Mouse (Mus musculus): ENCODE results near the gene Ntm.

Ntm gene

DNA sequence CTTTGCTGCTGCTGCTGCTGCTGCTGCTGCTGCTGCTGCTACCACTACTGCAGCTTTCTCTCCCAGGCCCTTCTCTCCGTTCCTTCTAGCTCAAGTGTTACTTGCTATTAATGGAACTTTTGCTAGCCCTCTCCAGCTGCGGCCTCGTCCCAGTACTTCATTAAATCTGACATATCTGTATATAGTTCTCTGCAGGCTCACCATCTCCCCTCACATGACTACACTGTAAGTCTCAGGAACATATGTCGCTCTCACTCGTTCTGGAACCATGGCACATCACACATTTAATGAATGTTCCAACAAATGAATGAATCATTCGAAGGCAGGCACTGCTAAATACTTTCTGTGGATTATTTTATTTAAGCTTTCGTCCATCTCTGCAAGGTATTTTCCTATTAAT, 573.7 kb downstream of the Ntm start:
- DNase-seq: no peak

DNA sequence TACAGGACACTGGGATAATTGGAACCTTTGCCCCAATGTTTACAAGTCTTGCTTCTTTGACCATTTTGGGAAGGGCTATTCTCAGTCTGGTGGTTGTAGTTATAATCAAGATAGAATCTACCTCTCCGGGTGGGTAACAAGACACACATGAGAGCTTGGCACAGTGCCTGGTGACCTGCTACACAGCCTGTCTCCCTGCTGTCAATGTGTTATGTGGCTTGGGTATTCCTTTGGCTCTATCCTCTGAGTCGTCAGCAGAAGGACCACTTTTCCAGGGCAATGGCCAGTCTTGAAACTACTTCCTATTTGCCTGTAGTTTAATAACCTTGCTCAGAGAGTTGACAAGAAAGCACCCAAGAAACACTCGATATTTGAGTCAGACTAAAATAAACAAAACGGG, 575.8 kb downstream of the Ntm start:
- DNase-seq: no peak

DNA sequence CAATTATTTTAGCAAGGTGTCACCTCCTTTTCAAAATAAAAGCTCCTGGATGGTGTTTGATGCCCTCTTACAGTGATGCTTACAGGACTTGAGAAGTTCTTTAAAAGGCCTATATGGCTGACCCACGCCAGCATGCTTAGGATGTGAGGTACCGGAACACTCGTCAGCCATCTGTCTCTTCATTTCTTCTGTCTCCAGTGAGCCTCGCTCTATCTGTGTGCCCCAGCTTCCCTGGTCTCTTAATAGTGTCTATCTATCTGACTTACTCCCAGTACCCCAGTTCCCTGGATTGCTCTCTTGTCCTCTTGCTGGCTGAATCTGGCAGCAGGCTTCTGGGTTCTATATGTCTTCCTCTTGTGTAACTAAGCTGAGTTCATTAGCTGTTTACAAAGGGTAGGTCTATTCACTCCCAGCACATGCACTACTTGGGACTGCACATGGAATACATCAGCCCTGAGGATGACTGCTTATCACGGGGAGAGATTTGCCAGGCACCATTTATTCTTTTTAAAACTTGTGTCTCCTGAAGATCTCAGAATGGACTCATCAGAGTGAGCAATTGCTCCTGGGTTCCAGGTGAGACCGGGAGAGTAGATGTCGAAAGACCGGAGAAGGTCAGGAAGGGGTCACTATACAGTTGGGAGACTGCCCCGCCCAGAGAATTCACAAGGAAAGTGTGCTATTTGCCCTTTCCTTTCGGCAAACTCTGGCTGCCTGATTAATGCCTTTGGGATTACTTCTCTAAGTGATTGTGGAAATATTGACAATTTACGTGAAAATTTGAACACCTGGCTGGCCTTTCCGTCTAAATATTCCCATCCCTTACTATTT, 585.6 kb downstream of the Ntm start:
- DNase-seq: no peak

DNA sequence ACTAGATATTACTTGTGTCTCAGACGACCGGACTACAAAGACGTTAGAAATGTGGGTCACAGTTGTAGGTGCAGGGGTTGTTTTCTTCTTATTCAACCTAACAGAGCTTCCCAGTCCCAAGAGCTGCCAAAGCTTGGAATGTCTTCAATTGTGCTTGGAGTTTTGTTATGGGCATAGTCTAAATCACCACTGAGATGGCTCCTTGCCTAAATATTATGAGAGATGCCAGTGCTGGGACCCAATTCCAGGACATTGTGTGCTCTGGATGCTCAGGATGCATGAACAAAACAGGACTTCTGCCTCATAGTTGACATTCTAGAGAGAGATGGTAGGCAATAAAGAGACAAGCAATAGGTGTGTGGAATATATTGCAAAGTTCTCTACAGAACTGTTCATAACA, 591.6 kb downstream of the Ntm start:
- no peak for DNase-seq

DNA sequence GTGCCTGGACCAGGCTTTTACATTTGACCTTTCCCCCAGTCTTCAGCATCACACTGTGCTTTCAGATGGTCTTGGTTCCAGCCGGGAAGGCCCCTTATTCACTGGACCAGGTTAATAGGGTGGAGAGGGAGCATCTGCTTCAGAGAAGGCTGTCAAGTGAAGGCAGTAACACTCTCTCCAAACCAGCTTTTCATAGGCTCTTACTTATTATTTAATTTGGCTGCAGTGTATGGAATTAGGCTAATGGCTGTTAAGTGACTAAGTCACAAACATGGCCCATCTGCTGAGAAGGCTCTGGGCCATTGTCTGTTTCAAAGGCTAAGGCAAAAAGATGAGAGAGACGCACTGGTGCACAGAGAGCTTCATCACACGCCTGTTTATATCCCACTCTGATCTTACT, 593.3 kb downstream of the Ntm start:
- no peak for DNase-seq

DNA sequence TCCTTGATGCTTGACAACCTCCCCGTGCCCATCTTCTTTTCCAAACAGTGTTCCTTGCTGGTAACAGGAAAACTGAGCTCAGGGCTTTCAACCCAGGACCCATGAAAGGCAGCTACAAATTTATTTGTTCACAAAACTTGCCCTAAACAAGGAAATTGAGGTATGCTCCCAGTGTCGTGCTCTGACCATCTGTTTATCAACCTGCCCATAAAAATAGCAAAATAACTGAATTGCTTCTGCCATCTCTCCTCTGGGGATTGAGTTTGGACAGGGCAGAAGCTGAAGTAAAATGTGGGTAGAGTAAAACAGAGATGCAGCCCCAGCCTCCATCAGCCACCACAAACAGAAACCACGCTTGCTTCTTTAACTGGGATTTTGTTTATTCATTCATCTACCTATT, 594.6 kb downstream of the Ntm start:
- DNase-seq: no peak

DNA sequence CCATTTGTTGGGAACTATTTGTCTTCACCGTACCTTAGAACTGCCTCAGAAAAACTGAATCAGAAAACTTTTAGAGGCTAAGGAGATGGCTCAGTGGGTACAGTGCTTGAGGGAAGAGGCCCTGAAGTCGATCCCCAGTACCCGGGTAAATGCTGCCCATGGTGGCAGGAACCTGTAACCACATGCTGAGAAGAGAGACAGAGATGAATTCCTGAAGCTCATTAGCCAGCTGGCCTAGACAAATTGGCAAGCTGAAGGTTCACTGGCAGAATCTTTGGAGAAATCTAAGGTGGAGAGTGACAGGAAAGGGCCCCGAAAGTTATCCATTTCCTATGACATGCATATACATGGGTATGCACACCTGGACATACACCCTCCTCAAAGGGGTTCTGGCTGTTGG, 605.1 kb downstream of the Ntm start:
- DNase-seq: no peak

DNA sequence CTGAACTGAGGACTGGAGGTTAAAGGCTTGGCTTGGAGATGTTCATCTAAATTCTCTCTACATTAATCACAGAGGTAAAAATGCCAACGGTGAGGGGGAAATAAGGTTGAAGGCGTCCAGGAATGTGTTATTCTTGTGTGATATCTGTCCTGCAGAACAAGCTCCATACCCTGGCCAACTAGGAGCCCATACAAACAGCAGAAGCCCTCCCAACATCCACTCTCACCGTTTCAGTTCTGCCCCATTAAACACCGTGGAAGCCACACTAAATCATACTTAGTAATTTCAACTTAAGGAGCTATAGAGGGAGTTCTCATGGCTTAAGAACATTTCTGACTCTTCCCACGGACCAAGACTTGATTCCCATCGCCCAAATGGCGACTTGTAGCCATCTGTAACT, 620.6 kb downstream of the Ntm start:
- DNase-seq: no peak

DNA sequence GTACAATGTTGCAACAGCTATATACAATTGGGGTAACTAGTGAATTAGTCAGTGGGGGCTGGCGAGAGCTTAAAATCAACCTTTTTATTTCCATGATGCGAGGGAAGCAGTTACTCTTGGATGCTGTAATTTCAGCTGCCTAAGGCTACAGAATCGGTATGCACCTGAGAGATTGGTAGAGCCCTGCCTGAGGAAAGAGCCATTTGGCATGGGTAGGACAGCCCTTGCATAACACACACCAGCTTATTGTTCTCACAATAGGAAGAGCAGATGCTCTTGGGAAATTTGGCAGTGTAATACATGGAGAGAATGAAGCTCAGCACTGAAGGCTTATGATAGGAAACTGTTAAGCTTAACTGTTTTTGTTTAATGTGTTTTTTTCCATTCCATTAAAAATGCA, 621.6 kb downstream of the Ntm start:
- DNase-seq: no peak

DNA sequence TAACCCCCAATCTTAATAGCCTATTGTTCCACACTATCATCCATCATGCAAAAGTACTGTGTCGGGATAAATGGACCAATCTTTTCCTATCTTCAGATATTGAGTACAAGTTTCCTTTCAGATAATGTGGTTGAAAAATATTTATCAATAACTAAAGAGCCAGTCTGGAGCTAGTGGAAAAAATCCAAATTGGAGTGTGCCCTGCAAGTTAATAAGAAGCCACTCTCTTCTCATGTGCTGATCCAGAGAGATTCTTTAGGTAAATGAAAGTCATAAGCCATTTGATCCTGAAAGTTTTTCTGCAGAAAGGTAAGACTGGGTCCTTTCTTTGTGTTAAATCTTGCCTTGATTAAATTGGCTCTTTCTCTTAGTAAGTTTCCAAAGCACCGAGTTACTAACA, 627.3 kb downstream of the Ntm start:
- no peak for DNase-seq

DNA sequence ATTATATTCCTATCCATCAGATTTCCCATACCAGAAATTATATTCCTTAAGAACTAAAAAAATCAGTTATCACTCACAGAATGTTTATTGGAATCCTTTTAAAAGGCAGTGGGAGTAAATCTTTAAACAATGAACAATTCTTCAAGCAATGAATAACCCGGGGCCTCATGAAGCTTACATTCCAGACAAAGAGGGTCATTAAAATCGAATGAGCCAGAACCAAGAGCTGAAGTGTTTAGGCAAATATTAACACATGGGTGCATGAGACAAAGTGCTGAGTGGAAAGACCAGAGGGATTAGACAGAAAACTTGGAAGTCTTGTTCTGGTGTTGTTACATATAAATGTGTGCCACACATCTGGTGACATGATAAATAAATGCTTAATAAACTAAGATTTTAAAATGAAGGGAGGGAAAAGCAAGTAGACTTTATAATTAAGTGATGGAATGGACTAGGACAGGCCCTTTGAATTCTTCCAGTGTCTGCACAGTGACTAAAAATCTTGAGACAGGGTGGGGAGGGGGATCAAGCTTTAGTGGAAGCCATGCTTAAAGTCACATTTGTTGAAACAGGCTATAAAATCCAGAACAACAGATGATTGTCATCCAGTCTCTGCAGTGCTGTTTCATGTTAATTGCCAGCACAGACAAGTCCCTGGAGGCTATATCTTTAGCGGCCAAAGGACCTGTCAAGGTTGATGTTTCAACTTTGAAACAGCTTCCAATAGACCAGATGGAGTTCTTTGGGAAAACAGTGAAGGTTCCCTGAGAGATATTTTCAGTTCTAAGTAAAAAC, 630.4 kb downstream of the Ntm start:
- DNase-seq: no peak

DNA sequence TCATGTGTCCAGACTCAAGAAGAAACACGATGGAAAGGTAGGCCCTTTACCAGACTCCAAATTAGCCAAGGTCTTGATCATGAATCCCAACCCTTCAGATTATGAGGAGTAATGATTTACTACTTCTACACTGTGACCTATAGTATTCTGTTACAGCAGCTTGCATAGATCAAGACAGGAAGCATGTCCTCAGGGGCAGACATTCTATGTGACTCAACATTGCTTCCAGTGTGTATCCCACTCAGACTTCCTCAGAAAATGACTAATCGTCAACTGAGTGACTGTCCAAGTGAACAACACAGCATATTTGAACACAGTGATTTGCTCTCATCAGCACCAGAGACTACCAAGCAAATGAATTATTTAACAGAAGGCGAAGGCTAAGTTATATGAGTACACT, 632.5 kb downstream of the Ntm start:
- no peak for DNase-seq

DNA sequence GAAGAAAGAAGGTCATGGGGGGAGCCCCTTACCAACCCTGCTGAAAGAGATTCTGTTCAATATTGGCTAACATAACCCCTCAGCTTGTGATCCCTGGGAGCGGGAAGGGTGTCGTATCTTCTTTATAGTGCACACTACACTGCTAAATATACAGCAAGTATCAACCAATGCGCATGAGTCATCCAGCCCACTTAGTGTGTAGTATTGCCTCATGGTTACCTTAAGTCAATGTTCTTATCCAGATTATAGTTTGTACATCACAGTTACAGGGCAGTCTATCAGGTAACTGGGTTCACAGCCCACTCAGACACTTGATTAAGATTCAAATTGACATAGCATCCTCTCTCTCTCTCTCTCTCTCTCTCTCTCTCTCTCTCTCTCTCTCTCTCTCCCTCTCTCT, 636.7 kb downstream of the Ntm start:
- DNase-seq: no peak

DNA sequence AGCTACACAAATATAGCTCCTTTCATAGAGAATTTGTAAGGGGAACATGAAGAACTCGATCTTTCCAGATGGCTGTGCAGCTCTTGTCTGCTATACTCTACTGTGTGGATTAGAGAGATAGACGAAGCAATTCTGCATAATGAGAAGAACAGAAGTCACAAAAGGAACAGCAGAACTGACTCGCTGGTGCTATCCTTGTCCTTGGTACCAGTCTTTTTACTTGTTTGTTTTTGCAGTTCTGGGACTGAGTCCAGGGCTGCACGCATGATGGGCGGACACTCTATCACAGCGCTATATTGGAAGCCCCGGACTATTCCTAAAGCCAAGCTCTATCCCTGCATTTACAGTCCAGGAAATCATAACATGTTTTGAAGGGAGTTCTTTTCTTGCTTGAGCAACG, 637.8 kb downstream of the Ntm start:
- DNase-seq: no peak

DNA sequence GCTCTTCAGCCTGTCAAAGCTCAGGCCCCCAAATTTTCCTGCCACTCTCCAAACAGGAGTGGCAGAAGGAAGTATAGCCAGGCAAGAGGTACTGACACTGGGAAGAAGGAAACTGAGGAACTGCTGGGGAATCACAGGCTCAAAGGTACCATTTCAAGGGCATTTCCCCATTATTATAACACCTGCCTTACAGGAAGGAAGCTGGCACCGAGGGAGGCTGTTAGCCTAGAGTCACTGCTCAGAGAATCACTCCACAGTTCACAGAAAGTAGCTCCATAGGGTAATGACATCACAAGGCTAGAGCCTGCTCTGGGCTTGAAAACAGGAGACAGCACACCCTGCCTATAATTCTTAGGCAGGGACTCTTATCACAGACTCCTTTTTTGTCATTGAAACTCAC, 643.7 kb downstream of the Ntm start:
- DNase-seq: no peak

DNA sequence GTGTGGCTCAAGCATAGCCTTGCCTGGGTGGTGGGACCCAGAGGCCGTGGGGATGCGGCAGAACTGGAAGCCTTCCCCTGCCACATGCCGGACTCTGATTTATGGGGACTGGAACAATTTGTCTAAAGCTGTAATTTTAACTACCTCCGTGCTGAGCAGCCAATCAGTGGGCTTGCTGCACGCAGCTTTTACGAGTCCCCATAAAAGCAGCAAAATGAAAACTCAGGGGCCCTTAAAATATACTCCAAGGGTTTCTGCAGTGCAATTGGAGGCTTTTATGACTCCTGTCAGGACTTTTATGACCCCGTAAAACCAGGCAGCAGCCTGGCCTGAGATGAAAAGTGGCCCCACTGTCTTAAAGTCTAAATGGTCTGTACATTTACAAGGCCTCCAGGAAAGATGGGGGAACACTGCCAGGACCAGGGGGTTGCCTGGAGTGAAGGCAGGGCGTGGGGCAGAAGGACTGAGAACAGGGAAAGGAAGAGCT, 644.2 kb downstream of the Ntm start:
- no peak for DNase-seq

DNA sequence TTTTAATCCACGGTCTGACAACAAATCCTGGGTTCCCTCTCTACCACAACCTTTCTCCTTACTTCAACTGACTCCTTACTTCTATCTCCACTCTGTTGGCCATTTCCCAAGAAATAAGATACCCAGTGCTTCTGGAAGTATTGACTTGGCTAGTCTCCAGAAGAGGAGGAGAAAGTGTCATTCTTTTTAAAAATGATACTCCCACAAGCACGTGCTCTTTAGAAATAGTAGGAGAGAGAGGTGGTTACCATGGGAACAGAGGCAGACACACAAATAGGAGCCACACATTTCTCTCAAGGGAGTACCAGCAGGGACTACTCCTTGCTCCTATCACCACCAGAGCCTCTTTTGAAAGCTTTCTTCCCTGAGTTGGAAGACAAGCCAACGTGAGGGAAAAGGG, 645.3 kb downstream of the Ntm start:
- no peak for DNase-seq

DNA sequence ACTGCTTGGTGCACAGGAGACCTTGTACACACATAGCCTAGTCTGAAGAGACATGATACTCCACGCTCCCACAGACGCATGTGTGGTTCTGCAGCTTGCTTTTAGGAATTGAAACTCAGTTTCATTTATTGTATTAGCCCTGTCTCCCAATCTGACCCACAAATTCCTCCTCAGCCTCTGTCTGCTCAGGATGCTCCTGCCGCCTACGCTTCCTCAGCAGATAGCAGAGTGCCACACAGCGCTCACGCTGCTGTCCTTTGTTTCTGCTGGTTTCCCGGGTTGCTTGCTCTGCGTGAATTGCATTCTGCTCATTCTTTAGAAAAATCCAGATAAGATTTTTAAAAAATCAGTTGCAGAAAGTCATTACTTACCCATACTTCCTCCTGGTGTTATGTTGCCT, 647.1 kb downstream of the Ntm start:
- DNase-seq: no peak

DNA sequence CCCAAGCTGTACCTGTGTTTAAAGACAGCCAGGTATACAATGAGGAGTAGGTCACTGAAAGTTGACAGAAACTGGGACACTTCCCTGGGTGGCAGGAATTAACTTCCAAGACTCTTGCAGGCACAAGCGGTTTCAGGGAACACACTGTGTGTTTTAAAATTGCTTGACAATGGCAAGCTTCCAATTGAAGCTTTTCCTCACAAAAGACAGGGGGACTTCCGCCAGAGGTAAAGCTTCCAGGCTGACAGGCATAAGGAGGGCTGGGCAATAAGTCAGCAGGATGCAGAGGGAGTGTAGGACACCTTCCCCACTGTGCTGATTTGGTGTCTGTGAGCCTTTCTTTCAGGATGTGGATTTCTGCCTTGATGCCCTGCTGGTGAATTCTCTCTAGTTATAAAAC, 656.0 kb downstream of the Ntm start:
- DNase-seq: no peak

DNA sequence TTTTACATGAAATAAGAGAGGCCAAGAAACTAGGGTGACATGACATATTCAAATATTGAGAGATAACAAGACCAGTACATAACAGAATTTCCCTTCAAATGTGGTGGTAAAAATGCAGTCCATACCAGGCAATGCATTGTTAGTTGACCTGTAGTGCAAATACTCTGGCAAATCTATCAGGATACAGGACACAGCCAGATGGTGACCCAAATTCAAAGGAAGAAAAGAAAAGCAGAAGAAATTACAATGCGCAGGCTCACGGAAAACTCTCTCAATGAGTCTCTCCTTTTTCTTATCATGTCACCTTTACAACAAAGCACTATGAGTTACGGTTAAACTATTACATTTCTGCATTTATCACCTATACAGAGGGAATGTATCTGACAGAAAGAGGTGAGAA, 664.6 kb downstream of the Ntm start:
- DNase-seq: no peak

DNA sequence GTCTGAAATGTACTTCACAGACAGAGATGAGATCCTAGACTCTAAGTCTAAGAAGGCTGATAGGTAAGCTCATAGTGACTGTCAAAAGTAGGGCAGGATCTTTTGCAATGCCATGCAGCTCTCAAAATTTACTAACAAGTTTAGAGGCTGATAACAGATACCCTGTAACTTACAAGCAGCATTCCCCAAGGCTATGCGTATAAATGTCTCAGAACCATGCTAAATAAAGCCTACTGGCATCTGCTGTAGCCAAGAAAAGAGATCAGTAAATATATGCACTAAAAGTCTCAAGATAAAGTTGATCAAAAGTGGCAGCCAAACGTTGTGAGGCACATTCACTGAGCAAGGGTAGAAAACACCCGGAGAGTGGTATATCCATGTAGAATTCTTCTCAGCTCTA, 666.2 kb downstream of the Ntm start:
- DNase-seq: no peak

DNA sequence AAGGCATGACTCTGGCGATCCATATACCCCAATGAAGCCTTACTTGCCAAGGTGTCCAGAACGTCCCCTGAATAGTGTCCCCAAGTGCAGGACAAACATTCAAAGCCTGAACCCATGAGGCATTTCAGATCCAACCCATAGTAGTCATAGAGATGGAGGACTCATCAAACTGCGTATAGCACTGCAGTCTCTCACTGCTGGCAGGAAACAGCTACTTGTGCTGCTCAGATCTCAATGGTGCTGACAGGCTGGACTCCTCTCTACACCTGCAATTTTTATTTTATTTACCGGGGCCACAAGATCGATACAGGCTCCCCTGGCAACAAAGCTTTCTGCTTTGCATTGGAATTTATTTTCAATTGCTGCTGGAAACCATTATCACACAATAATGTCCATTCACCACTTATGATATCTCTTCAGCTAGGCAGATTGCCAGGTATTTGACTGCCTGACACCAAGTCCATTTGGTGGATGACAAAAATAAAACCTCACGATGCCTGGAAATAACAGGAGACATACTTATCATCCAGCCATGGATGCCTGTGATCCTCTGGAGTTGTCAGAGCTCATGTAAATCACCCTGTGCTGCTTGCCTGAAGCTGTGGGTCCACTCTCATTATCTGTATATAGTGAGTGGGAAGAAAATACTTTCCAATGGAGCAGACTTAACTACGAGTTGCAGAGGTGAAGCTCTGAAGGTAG, 674.8 kb downstream of the Ntm start:
- DNase-seq: no peak

DNA sequence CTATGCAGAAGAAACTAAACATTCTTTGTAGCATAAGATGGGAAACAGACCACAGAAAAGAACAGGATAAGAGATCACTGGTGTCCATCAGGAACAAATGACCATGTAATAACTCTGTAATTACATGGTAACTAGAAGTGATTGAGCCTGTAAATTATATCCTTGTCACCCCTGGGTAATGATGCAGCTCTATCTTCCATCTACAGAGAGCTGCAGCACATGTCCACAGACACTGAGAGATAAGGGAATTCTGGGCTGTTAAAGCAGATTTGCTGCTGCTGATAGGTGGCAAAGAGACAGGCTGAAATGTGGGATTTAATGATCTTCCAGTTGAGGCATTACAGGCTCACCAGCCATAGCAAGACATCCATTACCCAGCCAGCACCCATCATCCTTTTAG, 677.8 kb downstream of the Ntm start:
- no peak for DNase-seq

DNA sequence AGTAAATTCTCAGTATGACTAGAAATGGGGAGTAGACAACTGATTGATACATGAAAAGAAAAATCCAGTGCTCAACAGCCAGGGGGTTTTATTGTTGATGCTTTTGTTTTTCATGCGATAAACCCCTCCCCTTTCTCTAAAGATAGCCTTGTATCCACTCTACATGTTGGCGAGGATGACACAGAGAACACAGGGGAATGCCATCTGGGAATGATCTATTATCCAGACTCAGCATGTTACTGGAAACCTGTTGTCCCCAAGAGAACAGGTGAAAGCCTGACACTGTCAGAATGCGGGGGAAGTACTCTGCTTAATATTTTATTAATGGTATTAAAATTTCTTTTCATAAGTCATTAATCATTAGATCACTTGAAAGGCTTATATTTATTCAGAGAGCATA, 690.1 kb downstream of the Ntm start:
- no peak for DNase-seq
